Mouse (Mus musculus): ENCODE results near the gene Aifm3. TPM values are rescaled to one million over a fixed set of nuclear protein-coding genes. Genes with fewer than 3 reads are reported as not detected.
"Not testable (repeated sequence)": the region's sequence is repeated elsewhere in the genome, so short reads cannot be mapped to it uniquely, and the experiment has no call there.

Aifm3 gene
- polyA plus RNA-seq, 1 experiment from 2014 or later, result 4.9 TPM

DNA sequence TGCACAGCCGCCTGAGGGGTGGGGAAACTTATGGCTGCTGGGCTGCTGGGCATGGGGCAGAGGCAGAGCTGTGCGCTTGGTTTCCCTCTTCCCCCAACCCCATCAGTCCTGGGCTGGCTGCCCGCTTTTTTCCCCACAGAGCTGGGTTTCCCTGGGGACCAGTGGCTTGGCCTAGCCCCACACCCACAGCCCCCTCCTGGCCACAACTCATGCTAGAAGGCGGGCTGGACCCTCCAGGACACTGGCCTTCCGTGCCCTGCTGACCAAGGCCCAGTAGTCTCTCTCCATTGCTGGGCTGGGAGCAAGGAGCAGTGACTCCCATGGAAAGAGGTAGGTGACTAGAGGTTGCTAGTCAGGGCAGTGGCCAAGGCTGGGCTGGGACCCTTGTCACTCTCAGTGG lies 1.7 kb downstream of the Aifm3 start:
- H3K4me3 ChIP-seq (ENCODE audit: low read depth, low read length), result no peak overlapping the region
- H3K27me3 ChIP-seq (replicated peaks; ENCODE audit: control insufficient read depth, insufficient read depth, low read length), result peaks cover 12% of the 10 kb centered on the region; the same call in 1 of the 2 replicates
- H3K36me3 ChIP-seq (ENCODE audit: control insufficient read depth, insufficient read depth, low read length), result peaks cover 20% of the 10 kb centered on the region; the same call in 1 of the 2 replicates
- H3K9ac ChIP-seq (ENCODE audit: low read depth, low read length), result no peak overlapping the region
- no peak for ATAC-seq (ENCODE audit: low read depth)
- H3K4me1 ChIP-seq (ENCODE audit: control insufficient read depth, insufficient read depth, low read length), result 0 out of 2 replicates have a peak, but pooled peaks cover under 1% of the 10 kb centered on the region
- DNase-seq (ENCODE audit: low spot score), result no peak
- no peaks in the 10 kb centered on the region for H3K9me3 ChIP-seq (ENCODE audit: control insufficient read depth, low read length)
- no peak overlapping the region for H3K27ac ChIP-seq (replicated peaks; ENCODE audit: low read depth, low read length)
- WGBS, result 83% methylated on average over 5 of the region's 5 CpGs
- H3K4me2 ChIP-seq (ENCODE audit: low read depth, low read length), result no peak overlapping the region

DNA sequence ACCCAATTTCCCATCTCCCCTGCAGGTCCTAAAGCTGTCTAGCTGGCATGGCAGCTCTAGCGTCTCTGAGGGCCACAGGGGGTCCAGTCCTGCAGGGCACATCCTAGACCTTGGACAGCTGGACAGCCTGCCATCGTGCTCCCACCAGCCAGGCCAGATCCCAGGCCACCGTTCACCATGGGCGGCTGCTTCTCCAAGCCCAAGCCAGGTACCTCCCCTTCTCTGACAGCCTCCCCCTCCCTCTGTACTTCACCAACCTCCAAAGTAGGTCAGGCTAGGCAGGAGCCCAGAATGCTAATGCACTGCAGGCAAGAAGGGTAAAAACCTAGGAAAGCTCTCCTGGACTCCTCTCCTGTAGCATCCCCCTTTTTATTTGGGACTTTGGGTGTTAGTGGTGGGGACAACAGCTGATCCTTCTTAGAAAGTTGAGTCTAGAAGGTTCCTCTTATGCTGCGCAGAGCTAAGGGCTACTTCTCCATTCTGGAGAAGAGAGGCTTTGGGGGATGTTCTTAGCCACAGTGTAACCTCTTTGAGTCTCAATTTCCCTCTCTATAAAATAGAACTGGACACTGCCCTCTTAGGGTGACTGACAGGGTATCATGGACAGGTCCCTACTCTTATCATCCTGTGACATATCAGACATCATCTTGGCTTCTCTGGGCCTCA lies 2.6 kb downstream of the Aifm3 start:
- no peak overlapping the region for H3K9ac ChIP-seq (ENCODE audit: low read depth, low read length)
- WGBS, result 71% methylated on average over 5 of the region's 5 CpGs
- ATAC-seq (ENCODE audit: low read depth), result no peak

DNA sequence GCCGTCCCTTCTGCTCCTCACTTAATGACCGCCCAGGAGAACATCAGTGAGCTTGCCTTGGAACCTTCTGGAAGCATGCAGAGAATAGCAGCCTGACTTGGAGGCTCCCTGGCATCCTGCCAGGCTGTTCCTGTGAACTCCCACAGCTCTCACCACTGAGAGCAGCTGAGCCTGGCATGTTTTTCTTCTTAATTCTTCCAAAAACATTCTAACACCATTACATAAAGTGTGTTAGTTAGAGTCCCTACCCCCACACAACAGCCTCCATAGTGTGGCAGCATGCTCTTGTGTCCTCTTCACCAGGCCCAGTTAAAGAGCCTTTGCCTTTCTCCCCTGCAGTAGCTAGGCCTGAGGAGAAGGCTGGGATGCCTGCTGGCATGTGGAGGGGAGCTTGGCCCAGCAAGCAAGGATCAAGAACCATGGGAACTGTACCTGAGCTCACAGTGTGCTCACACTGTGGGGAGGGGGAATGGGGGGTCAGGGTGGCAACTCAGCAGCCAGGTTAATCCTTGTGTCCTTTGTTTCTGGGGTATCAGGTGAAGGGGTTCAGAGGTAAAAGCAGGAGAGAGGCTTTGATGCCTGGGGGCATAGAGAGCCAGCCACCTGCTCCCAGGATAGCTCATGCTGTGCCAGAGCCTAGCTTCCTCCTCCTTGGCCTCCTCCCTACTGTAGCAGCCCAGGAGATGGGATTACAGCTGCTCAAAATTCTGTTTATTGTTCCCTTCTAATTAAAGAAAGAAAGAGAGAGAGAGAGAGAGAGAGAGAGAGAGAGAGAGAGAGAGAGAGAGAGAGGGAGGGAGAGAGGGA lies 7.3 kb downstream of the Aifm3 start:
- H3K4me1 ChIP-seq (ENCODE audit: control insufficient read depth, insufficient read depth, low read length), result 0 out of 2 replicates have a peak, but pooled peaks cover 9% of the 10 kb centered on the region
- H3K36me3 ChIP-seq (ENCODE audit: control insufficient read depth, insufficient read depth, low read length), result no peaks in the 10 kb centered on the region
- H3K4me3 ChIP-seq (ENCODE audit: low read depth, low read length), result no peak overlapping the region
- no peaks in the 10 kb centered on the region for H3K27me3 ChIP-seq (replicated peaks; ENCODE audit: control insufficient read depth, insufficient read depth, low read length)
- no peaks in the 10 kb centered on the region for H3K9me3 ChIP-seq (ENCODE audit: control insufficient read depth, low read length)
- DNase-seq (ENCODE audit: low spot score) (peak; percentile 88), ATAC-seq (ENCODE audit: low read depth) (peak; percentile 80)
- H3K27ac ChIP-seq (replicated peaks; ENCODE audit: low read depth, low read length), result no peak overlapping the region
- WGBS, result 74% methylated on average over 2 of the region's 2 CpGs
- no peak overlapping the region for H3K9ac ChIP-seq (ENCODE audit: low read depth, low read length)
- no peak overlapping the region for H3K4me2 ChIP-seq (ENCODE audit: low read depth, low read length)

More for the DNA sequence above, 2.6 kb downstream of the Aifm3 start:
- H3K36me3 ChIP-seq (ENCODE audit: control insufficient read depth, insufficient read depth, low read length), result peaks cover 12% of the 10 kb centered on the region; the same call in 1 of the 2 replicates
- H3K27ac ChIP-seq (replicated peaks; ENCODE audit: low read depth, low read length), result no peak overlapping the region
- H3K4me3 ChIP-seq (ENCODE audit: low read depth, low read length), result no peak overlapping the region
- no peaks in the 10 kb centered on the region for H3K9me3 ChIP-seq (ENCODE audit: control insufficient read depth, low read length)
- no peak for DNase-seq (ENCODE audit: low spot score)
- no peak overlapping the region for H3K4me2 ChIP-seq (ENCODE audit: low read depth, low read length)
- H3K27me3 ChIP-seq (replicated peaks; ENCODE audit: control insufficient read depth, insufficient read depth, low read length), result peaks cover 12% of the 10 kb centered on the region; the same call in 1 of the 2 replicates
- 0 out of 2 replicates have a peak, but pooled peaks cover 9% of the 10 kb centered on the region for H3K4me1 ChIP-seq (ENCODE audit: control insufficient read depth, insufficient read depth, low read length)

DNA sequence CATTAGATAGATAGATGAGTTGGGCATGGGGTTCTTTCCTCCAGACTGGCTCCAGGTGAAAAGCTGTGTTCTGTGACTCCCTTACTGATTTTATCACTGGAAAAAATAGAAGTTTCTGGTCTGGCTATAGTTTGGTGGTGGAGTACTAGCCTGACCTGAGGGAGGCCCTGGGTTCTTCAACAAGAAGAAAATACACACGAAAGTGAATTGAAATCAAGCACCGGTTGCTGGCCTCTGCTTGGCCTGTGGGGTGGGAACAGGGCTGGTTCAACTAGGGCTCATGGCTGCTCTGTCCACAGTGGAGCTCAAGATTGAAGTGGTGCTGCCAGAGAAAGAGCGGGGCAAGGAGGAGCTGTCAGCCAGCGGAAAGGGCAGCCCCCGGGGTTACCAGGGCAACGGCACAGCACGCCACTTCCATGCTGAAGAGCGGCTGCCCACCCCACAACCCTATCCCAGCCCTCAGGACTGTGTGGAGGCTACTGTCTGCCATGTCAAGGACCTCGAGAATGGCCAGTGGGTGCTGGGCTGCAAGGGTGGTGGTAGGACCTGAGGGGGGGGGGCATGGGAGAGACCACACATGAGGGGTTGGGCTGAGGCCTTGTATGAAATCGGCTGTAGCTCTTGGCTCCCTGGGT lies 10.0 kb downstream of the Aifm3 start:
- H3K27me3 ChIP-seq (replicated peaks; ENCODE audit: control insufficient read depth, insufficient read depth, low read length), result no peaks in the 10 kb centered on the region
- ATAC-seq (ENCODE audit: low read depth) (peak; percentile 44; the same call in 1 of the 2 replicates), DNase-seq (ENCODE audit: low spot score) (no peak)
- H3K36me3 ChIP-seq (ENCODE audit: control insufficient read depth, insufficient read depth, low read length), result no peaks in the 10 kb centered on the region
- no peak overlapping the region for H3K4me3 ChIP-seq (ENCODE audit: low read depth, low read length)
- H3K4me1 ChIP-seq (ENCODE audit: control insufficient read depth, insufficient read depth, low read length), result 0 out of 2 replicates have a peak, but pooled peaks cover 9% of the 10 kb centered on the region
- WGBS, result 36% methylated on average over 10 of the region's 10 CpGs
- H3K9me3 ChIP-seq (ENCODE audit: control insufficient read depth, low read length), result no peaks in the 10 kb centered on the region
- no peak overlapping the region for H3K4me2 ChIP-seq (ENCODE audit: low read depth, low read length)
- H3K27ac ChIP-seq (replicated peaks; ENCODE audit: low read depth, low read length), result no peak overlapping the region
- H3K9ac ChIP-seq (ENCODE audit: low read depth, low read length), result no peak overlapping the region

DNA sequence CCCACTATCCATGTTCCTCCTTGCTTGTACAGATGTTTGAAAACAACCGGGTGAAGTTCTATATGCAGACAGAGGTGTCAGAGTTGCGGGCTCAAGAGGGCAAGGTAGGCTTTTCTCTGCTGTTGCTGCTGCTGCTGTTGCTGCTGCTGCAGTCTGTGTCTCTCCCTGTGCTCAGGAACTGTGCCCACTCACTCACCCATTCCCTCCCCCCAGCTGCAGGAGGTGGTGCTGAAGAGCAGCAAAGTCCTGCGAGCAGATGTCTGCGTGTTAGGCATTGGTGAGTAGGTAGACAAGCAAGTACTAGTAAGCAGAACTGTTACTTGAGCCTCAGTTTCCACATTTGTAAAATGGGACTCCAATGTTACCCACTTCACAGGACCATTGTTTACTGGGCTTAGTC lies 13.3 kb downstream of the Aifm3 start:
- ATAC-seq (ENCODE audit: low read depth) (no peak), DNase-seq (ENCODE audit: low spot score) (no peak)
- Histone ChIP-seq H3K27me3 (replicated peaks; ENCODE audit: control insufficient read depth, insufficient read depth, low read length) (no peaks in the 10 kb centered on the region), H3K9ac (ENCODE audit: low read depth, low read length) (no peak overlapping the region), H3K36me3 (ENCODE audit: control insufficient read depth, insufficient read depth, low read length) (no peaks in the 10 kb centered on the region), H3K4me3 (ENCODE audit: low read depth, low read length) (no peak overlapping the region), H3K27ac (replicated peaks; ENCODE audit: low read depth, low read length) (no peak overlapping the region), H3K9me3 (ENCODE audit: control insufficient read depth, low read length) (no peaks in the 10 kb centered on the region), H3K4me1 (ENCODE audit: control insufficient read depth, insufficient read depth, low read length) (no peaks in the 10 kb centered on the region), H3K4me2 (ENCODE audit: low read depth, low read length) (no peak overlapping the region)
- WGBS, result 74% methylated on average over 4 of the region's 4 CpGs

DNA sequence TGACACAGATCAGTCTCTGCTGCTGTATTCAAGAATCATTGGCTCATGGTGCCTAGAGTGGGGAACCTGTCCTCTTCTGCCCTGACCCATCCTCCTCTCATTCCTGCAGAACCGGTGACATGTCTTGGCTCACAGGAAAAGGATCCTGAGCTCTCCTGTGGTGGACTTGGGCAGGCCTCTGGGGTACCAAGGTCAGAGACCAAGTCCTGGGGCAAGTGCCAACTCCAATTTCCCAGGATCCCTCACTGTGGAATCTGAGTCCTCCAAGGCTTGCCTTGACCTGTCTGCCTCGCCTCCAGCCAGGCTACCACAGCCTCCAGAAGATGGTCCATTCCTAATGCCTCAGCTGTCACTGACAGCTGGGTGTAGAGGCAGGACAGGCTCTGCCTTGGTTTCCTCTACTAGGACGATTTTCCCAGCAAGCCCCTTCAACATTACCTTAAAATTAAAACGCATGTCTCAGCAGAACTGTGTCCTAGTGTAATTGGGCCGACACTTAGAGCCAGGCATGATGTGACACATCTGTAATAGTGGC lies 17.7 kb downstream of the Aifm3 start:
- ATAC-seq (ENCODE audit: low read depth) (no peak), DNase-seq (ENCODE audit: low spot score) (no peak)
- Histone ChIP-seq H3K27ac (replicated peaks; ENCODE audit: low read depth, low read length) (no peak overlapping the region), H3K36me3 (ENCODE audit: control insufficient read depth, insufficient read depth, low read length) (peaks cover 9% of the 10 kb centered on the region), H3K4me1 (ENCODE audit: control insufficient read depth, insufficient read depth, low read length) (peaks cover 10% of the 10 kb centered on the region), H3K9ac (ENCODE audit: low read depth, low read length) (no peak overlapping the region), H3K4me2 (ENCODE audit: low read depth, low read length) (no peak overlapping the region), H3K9me3 (ENCODE audit: control insufficient read depth, low read length) (no peaks in the 10 kb centered on the region), H3K4me3 (ENCODE audit: low read depth, low read length) (no peak overlapping the region), H3K27me3 (replicated peaks; ENCODE audit: control insufficient read depth, insufficient read depth, low read length) (no peaks in the 10 kb centered on the region)
- WGBS, result 81% methylated on average over 5 of the region's 5 CpGs

DNA sequence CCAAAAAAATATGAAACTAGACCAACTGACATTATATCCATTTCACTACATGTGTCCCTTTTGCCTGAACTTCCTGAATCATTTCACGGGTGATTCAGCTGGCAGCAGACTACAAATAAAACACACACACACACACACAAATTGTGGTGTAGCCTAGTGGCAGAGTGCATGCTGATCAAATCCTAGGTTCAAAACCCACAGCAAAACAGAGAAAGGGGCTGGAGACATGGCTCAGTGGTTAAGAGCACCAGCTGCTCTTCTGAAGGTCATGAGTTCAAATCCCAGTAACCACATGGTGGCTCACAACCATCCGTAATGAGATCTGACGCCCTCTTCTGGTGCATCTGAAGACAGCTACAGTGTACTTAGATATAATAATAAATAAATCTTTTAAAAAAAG lies 18.6 kb downstream of the Aifm3 start:
- WGBS, result 27% methylated on average over 3 of the region's 3 CpGs
- ATAC-seq (ENCODE audit: low read depth); DNase-seq (ENCODE audit: low spot score); H3K9me3 ChIP-seq (ENCODE audit: control insufficient read depth, low read length); H3K27me3 ChIP-seq (replicated peaks; ENCODE audit: control insufficient read depth, insufficient read depth, low read length): not testable (repeated sequence)
- H3K27ac ChIP-seq (replicated peaks; ENCODE audit: low read depth, low read length), result peak overlapping the region; percentile 94
- peak overlapping the region; percentile 74 for H3K9ac ChIP-seq (ENCODE audit: low read depth, low read length)
- peak overlapping the region; percentile 87 for H3K4me2 ChIP-seq (ENCODE audit: low read depth, low read length)
- peaks cover 10% of the 10 kb centered on the region for H3K4me1 ChIP-seq (ENCODE audit: control insufficient read depth, insufficient read depth, low read length)
- H3K4me3 ChIP-seq (ENCODE audit: low read depth, low read length), result peak overlapping the region; percentile 83
- H3K36me3 ChIP-seq (ENCODE audit: control insufficient read depth, insufficient read depth, low read length), result peaks cover 18% of the 10 kb centered on the region

DNA sequence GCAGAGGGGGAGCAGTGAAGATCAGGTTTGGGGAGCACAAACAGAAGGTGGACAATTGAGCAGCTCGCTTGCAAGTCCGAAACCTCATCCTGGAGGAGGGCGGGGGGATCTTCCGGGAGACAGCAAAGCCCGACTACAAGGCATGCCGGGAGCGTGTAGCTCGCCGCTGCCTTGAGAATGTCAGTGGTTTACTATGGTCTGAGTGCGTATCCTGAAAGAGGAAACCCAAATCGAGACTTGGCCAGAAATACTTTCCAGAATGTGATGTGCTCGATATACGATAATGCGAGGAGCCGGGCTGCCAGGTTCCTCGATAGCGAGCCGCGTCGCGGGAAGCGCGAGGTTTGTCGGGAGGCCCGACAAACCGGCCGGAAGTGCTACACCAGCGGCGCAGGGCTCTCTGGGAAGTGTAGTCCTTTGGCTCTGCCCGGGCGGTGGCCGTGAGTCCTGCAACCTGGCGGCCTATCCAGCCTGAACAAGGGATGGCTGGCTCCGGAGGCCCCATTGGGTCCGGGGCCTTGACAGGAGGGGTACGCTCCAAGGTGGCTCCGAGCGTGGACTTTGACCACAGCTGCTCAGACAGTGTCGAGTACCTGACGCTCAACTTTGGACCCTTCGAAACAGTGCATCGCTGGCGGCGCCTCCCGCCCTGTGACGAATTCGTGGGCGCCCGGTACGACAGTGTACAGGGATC lies 19.3 kb downstream of the Aifm3 start, which contains the start of gene Lztr1:
Gene Lztr1 (plus strand): TSS at position 143 of the 694 bp plus-strand sequence.
- no peaks in the 10 kb centered on the region for H3K9me3 ChIP-seq (ENCODE audit: control insufficient read depth, low read length)
- peak within 1 kb of the TSS; percentile 87 for H3K4me2 ChIP-seq (ENCODE audit: low read depth, low read length)
- peaks cover 25% of the 10 kb centered on the region for H3K36me3 ChIP-seq (ENCODE audit: control insufficient read depth, insufficient read depth, low read length)
- WGBS, result under 1% methylated on average over 48 of the region's 50 CpGs
- H3K9ac ChIP-seq (ENCODE audit: low read depth, low read length), result peak within 1 kb of the TSS; percentile 74
- H3K4me3 ChIP-seq (ENCODE audit: low read depth, low read length), result peak within 1 kb of the TSS; percentile 83
- no peaks in the 10 kb centered on the region for H3K27me3 ChIP-seq (replicated peaks; ENCODE audit: control insufficient read depth, insufficient read depth, low read length)
- ATAC-seq (ENCODE audit: low read depth) (peak; percentile 98), DNase-seq (ENCODE audit: low spot score) (peak; percentile 96)
- peaks cover 10% of the 10 kb centered on the region for H3K4me1 ChIP-seq (ENCODE audit: control insufficient read depth, insufficient read depth, low read length)
- H3K27ac ChIP-seq (replicated peaks; ENCODE audit: low read depth, low read length), result peak within 1 kb of the TSS; percentile 94

All from embryonic facial prominence, embryonic 14.5 days (tissue).